Mouse (Mus musculus) lung, adult 2 months (tissue): ENCODE measurements around the gene Gpr83.

Source experiments
- CTCF ChIP-seq: fragments of 200-500 bp; IDR thresholded peaks from 2 replicates; pipeline ENCODE4 v1.5.1; 2011; ENCODE audit warnings: mild to moderate bottlenecking, low read length, control low read depth; ENCODE audit not compliant: insufficient read depth
- POLR2A ChIP-seq: fragments of 200-500 bp; IDR thresholded peaks from 2 replicates; pipeline ENCODE4 v1.6.1; 2011; ENCODE audit warnings: low read depth, mild to moderate bottlenecking, control low read depth, low read length, borderline replicate concordance; ENCODE audit errors: extremely low read depth

GRCm38 (mm10) chr9:14866957-14867356 lies 6.9 kb downstream of the Gpr83 start:
- TF ChIP-seq CTCF: peak; percentile 54
- no peak for TF ChIP-seq POLR2A
